Mouse (Mus musculus) embryo, embryonic 11.5 days (tissue): ENCODE data around the gene Kdm8.
A peak's percentile ranks its signal among the peaks of the same experiment; 100 is the strongest.

Experiments used
- DNase-seq: peaks from one replicate; pipeline ENCODE4 v3.0.0-alpha.2; 2012; ENCODE audit warnings: low read depth, low spot score

Kdm8 gene

DNA sequence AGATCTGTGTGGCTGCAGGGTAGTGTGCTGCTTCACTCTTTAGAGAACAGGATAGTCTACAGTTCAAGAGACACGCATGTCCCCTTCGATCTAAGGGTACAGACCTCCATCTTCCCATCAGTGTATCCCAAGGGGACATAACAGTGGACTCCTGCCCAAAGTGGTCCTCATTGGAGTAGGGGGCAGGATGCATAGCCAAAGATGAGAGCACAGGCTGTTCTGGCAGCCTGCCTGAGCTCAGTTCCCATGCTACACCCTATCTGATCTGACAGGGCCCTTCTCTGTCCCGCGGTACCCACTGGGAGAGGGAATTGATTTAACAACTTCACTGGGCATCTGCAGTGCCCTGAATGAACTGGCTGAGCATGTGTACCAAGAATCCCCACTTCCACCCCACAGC, 9.2 kb downstream of the Kdm8 start:
- no peak for DNase-seq

DNA sequence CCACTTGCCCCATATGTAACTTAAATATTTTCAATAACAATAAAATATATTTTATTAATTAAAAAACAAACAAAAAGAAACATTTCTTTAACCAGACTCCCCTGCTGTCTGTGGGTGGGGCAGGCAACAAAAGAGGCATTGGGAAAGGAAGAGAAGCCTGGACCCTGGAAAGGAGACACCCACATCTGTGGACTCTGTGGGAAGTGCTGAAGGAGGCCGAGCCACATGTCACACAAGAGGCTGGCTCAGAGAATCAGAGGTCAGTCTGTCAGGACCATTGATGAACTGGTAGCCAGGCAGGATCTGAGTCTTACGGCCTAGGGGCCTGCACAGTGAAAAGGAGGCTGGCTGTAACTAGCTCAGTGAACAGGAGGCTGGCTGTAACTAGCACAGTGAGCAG, 17.7 kb downstream of the Kdm8 start:
- DNase-seq, result no peak

DNA sequence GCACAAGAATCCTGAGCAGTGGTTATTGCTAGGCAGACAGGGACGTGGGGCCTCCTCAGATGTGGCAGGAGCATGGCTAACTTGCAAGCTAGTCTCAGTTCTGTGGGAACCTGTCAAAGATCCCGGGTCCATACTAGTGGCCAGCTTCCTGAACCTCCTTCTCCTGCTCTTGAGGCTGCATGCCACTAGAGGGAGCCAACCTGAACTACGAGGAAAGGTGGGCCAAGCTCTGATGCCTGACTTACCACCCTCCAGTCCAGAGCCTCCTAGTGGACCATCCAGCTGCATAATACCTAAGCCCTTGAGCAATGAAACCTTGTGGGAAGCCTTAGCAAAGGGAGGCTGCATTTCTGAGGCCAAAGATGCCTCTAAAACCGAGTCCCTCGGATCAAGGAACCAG, 25.5 kb downstream of the Kdm8 start:
- DNase-seq, result peak; percentile 63

DNA sequence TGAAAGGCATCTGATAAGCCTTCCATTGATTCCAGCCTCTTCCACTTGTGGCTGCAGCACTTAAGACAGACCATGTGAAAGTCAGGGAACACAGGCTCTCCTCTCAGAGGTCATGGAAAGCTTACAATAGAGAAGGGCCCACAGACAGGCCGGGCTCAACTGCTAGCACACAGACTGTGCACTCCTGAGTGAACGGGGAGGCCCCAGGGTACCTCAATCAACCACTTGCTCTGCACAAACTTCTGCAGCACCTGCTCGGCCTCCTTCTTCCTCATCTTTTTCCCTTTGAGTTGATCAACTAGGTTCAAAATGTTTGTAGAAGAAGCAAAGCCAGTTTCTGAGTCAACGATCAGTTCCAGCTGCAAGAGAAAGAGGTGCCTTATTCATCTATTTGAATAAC, 26.4 kb downstream of the Kdm8 start:
- DNase-seq, result no peak

DNA sequence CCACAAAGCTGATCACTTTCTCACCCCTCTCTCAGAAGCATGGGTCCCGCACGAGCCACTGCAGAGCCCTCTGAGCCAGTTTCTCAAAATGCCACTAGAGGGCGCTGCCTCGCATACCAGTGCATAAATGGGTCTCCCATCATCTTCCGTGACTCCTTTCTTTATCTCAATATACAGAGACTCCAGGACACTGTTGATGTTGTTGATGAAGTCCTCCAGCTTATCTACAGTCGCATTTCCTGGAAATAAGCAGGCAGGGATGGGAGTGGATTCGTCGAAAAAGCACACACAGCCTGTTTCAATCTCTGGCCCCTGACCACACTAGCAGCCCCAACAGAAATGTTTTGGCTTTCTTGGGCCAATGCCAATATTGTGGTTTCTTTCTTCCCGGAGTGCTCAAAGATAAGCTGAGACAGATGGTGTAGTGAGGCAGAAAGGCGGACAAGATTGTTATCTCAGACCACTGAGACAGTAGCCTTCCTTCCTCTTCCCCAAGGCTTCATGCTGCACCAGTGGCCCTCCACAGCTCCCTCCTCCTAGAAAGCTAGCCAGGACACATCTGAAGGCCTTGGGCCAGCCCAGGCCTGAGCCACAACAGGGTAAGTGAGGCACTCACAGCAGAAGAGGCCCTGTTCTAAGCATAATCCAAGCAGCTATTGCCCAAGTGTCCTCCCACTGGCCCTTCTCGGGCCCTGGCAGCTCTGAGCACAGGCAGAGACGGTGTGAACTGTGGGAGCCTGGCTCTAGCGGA, 27.7 kb downstream of the Kdm8 start:
- peak; percentile 64 for DNase-seq

DNA sequence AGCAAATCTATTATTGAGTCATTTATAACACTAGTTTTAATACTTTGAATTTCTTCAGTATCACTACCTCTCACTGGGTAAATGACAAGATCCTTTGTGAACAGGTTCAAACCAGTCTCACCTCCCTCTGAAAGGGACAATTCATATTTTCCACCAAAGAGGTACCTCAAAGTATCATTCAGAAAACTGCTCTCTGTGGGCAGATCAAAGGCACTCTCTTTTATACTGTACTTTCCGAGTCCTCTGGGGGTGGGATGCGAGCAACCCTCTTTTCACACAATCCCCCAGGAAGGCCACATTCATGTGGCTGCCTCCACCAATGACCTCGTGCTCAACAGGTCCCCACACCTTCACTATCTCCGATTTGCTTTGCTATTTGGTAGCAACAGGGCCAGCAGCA, 30.1 kb downstream of the Kdm8 start:
- no peak for DNase-seq

DNA sequence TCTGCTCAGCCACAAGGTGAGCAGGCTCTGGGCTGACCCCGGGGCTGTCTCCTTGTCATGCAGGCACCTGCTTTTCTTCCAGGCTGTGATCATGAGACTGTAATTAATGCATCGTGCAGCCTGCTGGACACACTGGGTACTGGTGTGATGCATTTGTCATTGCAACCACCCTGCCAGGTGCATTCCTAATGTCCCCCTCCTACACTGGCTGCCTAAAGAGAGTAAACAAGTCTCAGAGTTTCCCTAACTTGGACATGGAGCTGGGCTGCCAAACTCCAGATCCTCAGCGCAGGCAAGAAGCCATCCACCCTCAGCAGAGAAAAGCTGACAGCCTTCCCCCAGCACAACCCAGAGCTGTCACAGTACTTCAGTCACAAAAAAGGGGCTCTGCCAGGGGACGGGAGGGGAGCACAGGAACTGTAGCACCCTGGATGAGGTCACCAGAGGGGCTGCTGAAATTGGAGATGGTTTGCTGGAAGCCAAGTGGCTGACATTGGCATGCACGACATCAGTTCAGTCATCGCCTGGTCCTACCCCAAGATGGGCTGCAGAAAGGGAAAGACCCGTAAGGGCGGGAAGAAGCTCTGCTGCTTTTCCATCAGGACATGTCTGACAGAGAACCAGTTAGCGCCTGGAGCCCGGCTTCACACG, 31.2 kb downstream of the Kdm8 start:
- no peak for DNase-seq

DNA sequence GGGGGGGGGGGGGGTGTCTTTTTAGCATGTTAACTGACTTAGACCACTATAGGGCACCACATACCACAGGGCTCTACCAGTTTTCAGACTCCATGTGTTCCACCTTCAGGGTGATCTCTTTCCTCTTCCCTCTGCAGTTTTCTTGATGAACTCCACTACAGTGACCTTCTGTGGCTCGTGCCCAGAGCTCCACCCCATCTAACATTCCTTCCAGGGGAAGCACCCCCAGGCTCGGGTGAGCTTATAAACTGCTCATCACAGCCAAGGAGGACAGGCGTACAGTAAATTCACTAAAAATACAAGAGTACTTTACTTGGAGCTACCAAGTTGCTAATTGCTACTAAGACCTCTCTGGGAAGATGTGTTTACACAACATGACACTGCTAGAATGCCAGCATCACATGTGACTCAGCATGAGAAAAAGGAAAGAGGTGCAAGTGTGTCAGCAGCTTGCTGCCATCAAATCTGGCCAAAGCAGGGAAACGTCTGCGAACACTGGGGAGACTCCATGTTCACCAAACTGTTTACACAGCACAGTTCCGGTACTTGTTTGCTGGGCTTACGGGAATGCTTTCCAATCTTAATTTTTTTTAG, 34.0 kb downstream of the Kdm8 start:
- DNase-seq, result no peak

DNA sequence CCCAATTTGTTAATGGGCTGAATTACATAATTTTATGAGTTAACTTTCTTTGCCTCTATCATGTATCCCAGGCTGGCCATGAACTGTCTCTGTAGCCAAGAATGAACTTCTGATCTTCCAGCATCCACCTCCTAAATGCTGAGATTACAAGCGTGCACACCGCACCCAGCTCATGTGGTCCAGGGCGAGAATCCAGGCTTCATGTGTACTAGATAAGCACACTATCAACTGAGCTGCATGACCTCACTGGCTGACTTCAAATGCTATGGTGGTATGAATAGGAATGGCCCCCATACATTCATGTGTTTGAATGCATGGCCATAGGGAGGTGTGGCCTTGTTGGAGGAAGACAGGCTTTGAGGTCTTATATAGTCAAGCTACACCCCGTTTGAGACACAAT, 36.0 kb downstream of the Kdm8 start:
- no peak for DNase-seq

DNA sequence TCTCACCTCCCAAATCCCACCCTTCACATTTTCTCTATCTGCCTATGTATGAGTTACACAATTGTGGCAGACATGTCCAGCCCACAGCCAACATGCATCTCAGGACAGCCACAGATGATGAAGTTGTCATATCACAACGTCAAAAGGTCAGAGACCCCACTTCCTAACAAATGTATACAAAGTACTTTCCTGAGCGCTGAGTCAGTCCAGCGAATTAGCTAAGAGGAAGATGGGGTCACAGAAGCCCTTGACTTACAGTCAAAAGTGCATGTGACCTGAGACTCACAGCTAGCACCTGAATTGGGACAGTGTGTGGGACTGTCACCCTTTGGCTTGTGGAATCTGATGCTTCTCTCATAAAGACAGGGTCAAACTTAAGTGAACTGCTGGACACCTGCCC, 37.9 kb downstream of the Kdm8 start:
- DNase-seq, result no peak

DNA sequence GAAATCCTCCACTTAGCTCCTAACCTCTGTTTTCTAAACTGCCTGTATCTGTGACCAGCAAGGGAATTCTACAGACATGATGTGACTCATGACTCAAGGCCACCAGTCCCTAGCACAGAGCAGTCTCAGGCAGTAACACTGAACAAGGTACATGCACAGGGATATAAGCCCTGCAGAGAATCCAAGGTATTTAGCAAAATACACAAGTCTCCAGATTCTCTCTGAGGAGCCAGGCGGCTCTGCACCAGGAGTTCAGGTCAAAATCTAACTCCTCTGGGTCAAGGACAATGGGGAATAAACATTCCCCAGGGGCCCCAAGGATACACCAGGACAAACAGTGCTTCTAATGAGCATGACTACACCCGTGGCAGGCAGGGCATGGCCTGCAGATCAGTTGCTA, 38.4 kb downstream of the Kdm8 start:
- no peak for DNase-seq

DNA sequence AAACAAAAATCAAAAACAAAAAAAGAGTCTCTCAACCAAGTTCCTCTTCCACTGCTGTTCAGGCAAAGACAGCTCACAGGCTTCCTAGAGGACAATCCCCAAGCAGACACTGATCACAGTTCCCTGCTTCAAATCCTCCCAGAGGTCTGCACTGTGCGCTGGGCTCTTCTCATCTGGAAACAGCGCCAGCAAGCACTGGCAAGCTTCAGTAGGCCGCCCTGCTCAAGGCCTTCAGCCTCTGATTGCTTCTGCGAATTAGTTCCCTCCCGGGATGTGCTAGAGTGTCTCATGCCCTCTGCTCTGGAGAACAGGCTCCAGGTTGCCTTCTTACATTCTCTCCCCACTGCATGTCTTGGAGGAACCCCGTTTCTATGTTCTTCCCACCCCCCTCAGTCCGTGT, 40.3 kb downstream of the Kdm8 start:
- no peak for DNase-seq

DNA sequence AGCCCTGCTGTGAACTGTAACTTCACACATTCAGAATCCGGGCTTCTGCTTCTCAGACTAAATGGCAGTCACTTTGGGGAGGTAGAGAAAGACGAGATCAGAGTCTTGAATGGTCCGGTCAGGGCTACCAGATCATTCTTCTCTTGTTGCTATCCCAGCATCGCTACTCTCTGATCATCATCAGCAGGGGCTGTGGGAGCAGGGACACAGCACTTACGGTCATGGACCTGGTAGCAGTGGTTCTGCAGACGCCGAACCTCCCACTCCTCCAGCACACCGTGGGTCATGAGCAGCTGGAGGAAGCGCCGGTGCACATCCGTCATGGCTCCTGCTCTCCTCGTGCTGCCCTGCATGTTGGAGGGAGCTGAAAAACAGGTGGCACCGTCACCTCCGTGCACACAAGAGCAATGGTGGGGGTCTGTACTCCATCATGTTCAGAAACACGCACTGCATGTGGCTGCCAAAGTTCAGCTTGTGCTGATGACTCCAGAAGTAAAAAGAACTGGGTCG, 41.7 kb downstream of the Kdm8 start:
- no peak for DNase-seq

DNA sequence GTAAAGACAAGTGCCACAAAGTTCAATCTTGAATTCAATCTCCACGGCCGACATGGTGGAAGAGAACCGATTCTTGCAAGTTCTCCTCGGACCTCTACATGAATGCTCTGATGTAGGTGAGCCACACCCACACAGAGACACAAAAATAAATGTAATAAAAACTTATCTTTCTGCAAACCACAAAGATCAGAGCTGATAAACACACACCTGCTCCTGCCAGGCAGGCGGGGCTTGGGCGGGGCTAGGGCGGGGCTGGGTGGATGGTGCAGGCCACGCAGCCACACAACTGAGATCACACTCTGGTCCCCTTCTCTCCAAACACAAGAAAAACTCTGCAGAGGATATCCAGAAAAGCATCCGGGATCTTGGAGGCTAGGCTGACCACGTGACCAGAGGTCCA, 42.6 kb downstream of the Kdm8 start:
- no peak for DNase-seq

DNA sequence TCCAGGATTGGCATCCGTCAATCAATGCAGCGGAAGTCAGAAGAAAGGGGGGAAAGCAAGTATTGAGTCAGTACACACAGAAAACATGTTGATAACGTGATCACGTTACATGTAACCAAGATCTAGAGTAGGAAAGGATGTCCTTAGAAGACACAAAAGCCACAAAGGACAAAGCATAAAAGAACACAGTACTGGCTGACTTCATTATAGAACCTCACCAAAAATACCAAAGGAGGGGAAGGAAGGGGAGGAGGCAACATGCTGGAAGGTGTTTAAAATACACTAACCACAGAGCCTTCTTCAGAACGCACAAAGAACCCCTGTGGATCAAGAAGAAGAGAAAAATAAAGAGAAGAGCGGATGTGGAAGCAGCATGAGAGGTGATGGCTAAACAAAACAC, 44.2 kb downstream of the Kdm8 start:
- no peak for DNase-seq

DNA sequence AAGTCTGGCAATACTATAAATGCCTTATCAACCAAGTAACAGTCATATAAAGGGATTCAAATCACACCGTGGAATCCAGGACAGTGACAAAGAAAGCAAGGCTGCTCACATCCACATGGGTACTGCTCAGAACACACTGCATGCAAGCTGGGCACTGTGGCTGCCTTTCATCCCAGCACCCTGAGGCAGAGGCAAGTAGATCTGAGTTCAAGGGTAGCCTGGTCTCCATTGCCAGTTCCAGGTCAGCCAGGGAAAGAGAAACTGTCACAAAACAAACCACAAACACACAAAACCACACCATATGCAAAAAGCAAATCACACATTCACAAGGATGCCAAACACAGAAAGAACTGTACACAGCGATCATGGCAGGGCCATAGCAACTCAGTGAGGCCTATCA, 45.2 kb downstream of the Kdm8 start:
- no peak for DNase-seq

DNA sequence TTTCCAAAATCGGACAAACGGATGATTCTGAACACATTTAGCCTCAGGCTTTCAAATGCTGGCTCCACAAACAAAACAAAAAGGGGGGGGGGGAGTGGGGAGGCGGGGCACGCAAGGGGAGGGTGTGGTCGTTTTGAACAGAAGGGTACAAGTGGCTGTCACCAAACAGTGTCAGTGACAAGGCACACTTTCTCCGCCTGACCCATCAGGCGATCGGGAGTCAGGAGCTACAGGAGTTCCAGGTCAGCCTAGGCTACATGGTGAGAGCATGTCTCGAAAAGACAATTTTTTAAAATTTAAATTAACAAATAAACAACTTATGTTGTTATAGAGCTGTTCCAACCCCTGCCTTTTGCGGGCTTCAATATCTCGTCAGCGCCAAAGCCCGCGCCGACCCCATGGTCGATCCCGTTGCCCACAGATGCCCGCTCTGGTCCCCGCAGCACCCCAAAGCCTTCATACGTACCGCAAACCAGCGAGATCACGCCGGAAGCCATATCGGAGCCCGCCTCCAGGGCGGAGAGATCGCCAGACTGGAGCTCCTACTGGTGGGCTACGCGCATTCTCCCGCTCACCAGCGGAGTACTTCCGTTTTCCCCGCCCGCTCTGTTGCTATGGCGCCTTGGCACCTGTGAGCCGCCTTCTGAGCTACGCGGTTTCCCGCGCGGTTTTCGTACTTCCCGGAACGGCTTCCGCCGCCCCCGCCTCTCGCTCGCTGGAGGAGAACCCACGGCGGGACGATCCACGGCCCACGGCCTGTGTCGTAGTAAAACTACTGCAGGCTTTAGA, 46.7 kb downstream of the Kdm8 start, which contains the start of gene Nsmce1:
TSS of gene Nsmce1 (minus strand) at position 650 of the 789 bp plus-strand sequence.
- peak; percentile 88 for DNase-seq

DNA sequence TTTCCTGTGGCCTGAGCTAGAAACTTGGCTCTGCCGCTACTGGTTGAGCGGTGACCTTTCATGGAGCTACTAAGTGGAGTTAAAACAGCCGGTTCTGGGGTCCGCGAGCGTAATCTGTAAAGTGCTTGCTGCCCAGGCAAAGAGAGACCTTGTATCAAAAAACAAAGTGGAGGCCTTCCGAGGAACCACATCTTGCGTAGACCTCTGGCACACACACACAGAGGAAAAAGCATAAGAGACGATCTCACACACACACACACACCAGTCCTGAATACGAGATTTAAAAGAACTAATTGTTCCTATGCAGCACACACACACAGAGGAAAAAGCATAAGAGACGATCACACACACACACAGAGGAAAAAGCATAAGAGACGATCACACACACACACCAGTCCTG, 47.3 kb downstream of the Kdm8 start:
- no peak for DNase-seq

DNA sequence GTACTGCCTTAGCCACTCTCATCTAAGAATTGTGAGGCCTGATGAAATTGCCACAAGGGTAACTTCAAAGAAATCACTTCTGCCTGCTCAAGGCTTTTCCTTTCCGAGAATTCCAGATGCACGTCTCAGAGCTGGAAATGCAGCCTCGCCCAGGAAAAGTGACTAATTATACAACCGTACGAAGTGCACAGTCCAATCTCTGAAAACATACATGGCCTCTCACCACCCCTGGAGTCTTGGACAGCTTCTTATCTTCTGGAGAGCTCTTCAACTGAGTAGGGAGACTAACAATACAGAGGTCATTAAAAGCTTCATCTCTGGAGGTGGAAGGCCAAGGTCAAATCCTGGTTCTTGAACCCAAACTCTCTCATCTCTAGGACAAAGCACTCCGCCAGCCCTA, 48.1 kb downstream of the Kdm8 start:
- DNase-seq, result no peak

DNA sequence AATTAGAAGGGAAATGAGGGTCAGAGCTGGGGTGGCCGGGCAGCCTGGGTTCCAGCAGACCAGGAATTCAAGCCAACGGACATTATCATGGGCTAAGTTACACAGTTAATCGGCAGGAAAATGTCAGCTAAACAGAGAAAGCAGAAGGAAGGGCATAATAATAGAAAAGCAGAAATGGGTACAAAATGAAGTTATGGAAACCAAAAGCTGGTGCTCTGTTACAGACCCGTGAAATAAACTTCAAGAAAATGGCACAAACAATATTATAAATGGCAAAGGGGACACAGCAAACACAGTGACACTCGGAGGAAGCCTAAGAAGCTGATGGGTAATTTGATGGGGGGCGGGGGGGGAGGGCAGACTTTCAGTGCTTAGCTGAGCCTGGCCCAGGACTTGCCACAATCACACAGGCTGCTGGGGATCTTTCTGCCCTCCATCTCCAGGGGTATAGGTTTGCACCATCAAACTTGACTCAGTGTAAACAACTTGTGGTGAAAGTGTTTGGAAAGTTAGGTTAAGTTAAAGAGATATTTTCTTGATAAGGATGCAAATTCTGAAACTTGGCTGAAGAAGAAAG, 51.5 kb downstream of the Kdm8 start:
- no peak for DNase-seq

DNA sequence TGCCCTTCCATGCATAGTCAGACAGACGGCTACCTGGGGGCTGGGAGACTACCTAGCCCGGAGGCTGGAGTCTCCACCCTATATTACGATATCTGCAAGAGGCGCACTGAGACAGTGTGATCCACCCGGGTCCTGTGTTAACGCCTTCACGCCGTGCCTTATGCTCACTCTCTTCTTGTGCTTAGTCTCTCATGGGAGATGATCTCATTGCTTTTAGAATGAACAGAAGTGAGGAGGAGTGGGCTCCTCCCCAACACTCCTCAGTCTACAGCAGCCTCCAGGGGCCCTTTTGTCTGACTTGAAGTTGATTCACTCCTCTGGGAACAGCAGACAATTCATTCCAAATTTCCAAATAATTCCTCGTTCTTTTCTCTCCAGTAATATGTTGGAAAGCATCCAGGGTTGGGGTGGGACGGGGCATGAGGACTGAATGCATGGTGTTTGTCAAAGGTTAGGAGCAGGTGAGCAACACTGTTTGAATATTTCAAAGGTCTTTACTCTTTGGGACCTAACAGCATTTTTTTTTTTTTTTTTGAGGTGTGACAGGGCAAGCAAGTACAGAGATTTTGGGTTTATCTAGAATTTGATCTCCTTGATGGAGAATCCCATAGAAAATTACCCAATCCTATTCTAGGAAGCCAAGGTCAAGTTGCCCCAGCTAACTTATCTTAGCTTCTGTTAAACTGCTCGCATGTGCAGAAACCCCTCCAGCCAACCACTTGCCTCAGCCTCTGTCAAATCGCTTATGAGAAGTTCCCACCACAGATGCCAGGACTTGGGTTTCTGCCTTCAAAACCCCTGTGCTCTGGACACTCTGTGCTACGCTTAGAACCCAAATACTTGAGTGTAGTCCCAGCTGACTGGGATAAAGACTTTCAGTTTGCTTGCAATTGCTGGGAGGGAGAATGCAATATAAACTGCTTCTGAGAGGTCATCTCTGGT, 55.7 kb downstream of the Kdm8 start:
- DNase-seq, result no peak
